13 mouse cellular contexts compared by ENCODE assay signal in the genomic region with DNA sequence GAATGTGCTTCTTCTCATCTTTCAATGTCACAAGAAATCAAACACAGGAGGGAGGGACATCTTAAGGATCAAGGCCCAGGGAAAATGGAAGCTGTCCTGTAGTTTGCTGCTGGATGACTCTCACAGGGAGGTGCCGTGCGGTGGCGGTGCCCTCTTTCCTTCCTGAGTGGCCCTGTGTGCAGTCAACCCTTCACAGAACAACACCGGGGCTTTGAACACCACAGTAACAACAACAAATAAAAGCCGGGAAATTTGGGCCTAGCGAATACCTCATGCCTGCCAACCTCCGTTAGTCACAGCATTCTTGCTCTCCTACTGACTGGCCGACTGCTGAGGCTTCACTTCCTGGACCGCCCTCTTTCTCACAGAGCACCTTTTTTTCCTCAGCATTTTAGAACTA. TPM values are rescaled to one million over a fixed set of nuclear protein-coding genes. Genes with fewer than 3 reads are reported as not detected.
A peak's percentile ranks its signal among the peaks of the same experiment; 100 is the strongest.
DNase-seq lines count a peak whose midpoint lies in the region; ATAC-seq and TF ChIP-seq lines count a peak whose summit lies in the region.
"Had no signal": no experiment of that assay in that cellular context is flagged by ENCODE, and none has a peak within 500 bp of the region (broad histone marks: within the 10 kb centered on the region; RNA-seq: fewer than 3 reads in every experiment).

No protein-coding gene starts in this region.

- H3K4me3 ChIP-seq in kidney, embryonic 15.5 days (replicated peaks): no peak overlapping the region
- no peak overlapping the region for H3K4me3 ChIP-seq in myocyte
- H3K4me3 ChIP-seq in intestine, postnatal 0 days (ENCODE audit: low read depth, low read length): no peak overlapping the region
- H3K4me3 ChIP-seq: embryonic facial prominence, embryonic 13.5 days; hindbrain, embryonic 13.5 days; liver, embryonic 15.5 days had no signal

- H3K4me2 ChIP-seq in kidney, embryonic 15.5 days: 0 out of 2 replicates have a peak overlapping the region, but pooled peaks have one; percentile 1
- H3K4me2 ChIP-seq in myocyte (ENCODE audit: low read depth): peak overlapping the region; percentile 67
- no peak overlapping the region for H3K4me2 ChIP-seq in intestine, postnatal 0 days (replicated peaks; ENCODE audit: low read depth)
- H3K4me2 ChIP-seq: embryonic facial prominence, embryonic 13.5 days; hindbrain, embryonic 13.5 days; liver, embryonic 15.5 days had no signal

- peak; percentile 97 for ATAC-seq in kidney, embryonic 15.5 days (replicated peaks; ENCODE audit: low FRiP score)
- no peak for ATAC-seq in intestine, postnatal 0 days

- peaks cover 9% of the 10 kb centered on the region; the same call in 1 of the 2 replicates for H3K4me1 ChIP-seq in kidney, embryonic 15.5 days
- H3K4me1 ChIP-seq in intestine, postnatal 0 days (replicated peaks; ENCODE audit: control insufficient read depth, insufficient read depth, low read length): no peaks in the 10 kb centered on the region
- H3K4me1 ChIP-seq: embryonic facial prominence, embryonic 13.5 days; hindbrain, embryonic 13.5 days had no signal

- no peak overlapping the region for H3K9ac ChIP-seq in kidney, embryonic 15.5 days
- no peak overlapping the region for H3K9ac ChIP-seq in intestine, postnatal 0 days (ENCODE audit: low read depth, low read length)
- H3K9ac ChIP-seq: embryonic facial prominence, embryonic 13.5 days; hindbrain, embryonic 13.5 days; liver, embryonic 15.5 days had no signal

- TF ChIP-seq CTCF in intestine, postnatal 0 days (IDR thresholded peaks at IDR 0.05; ENCODE audit: low read depth): no peak

- H3ac ChIP-seq in myocyte (ENCODE audit: control insufficient read depth, insufficient read length): no peak overlapping the region

- H3K27ac ChIP-seq in kidney, embryonic 15.5 days: 0 out of 2 replicates have a peak overlapping the region, but pooled peaks have one; percentile 0
- no peak overlapping the region for H3K27ac ChIP-seq in intestine, postnatal 0 days (ENCODE audit: low read depth, low read length)
- H3K27ac ChIP-seq: embryonic facial prominence, embryonic 13.5 days; hindbrain, embryonic 13.5 days; liver, embryonic 15.5 days had no signal

- 22% methylated on average over 9 of the region's 9 CpGs for WGBS in kidney, embryonic 15.5 days
- WGBS in intestine, postnatal 0 days: 73% methylated on average over 9 of the region's 9 CpGs

- H3K9me3 ChIP-seq in kidney, embryonic 15.5 days (replicated peaks): no peaks in the 10 kb centered on the region
- H3K9me3 ChIP-seq in intestine, postnatal 0 days (ENCODE audit: control insufficient read depth): no peaks in the 10 kb centered on the region
- H3K9me3 ChIP-seq: embryonic facial prominence, embryonic 13.5 days; hindbrain, embryonic 13.5 days; liver, embryonic 15.5 days had no signal

- H3K36me3 ChIP-seq in kidney, embryonic 15.5 days: no peaks in the 10 kb centered on the region
- H3K36me3 ChIP-seq in myocyte (ENCODE audit: control insufficient read depth, insufficient read depth): no peaks in the 10 kb centered on the region
- no peaks in the 10 kb centered on the region for H3K36me3 ChIP-seq in intestine, postnatal 0 days (ENCODE audit: control insufficient read depth, insufficient read depth)
- H3K36me3 ChIP-seq: embryonic facial prominence, embryonic 13.5 days; hindbrain, embryonic 13.5 days; liver, embryonic 15.5 days had no signal

- TF ChIP-seq POLR2A in myocyte (IDR thresholded peaks at IDR 0.05; ENCODE audit: insufficient read length, low read depth): no peak

- peak; percentile 3 to 24 for DNase-seq in adrenal gland, adult (ENCODE audit: inconsistent age in 2 of 2, low spot score in 1 of 2)
- DNase-seq in adrenal gland, postnatal 4 days (ENCODE audit: low spot score in 2 of 2): no peak
- DNase-seq in lung, adult 18-20 months: peak; percentile 40 to 54
- no peak for DNase-seq in lung, postnatal 14 days
- no peak for DNase-seq in spleen, adult 18-20 months
- DNase-seq: layer of hippocampus, postnatal 36 days; thymus, postnatal 4 days had no signal

- H3K27me3 ChIP-seq in kidney, embryonic 15.5 days: no peaks in the 10 kb centered on the region
- no peaks in the 10 kb centered on the region for H3K27me3 ChIP-seq in myocyte (ENCODE audit: control insufficient read depth, insufficient read depth, insufficient read length)
- H3K27me3 ChIP-seq in intestine, postnatal 0 days (replicated peaks; ENCODE audit: control insufficient read depth, insufficient read depth, low read length): no peaks in the 10 kb centered on the region
- H3K27me3 ChIP-seq: embryonic facial prominence, embryonic 13.5 days; hindbrain, embryonic 13.5 days; liver, embryonic 15.5 days had no signal

- H3K79me2 ChIP-seq in myocyte (ENCODE audit: control insufficient read depth, insufficient read depth): no peaks in the 10 kb centered on the region

TF ChIP-seq in myocyte, 11 proteins besides CTCF, POLR2A, EP300 and RAD21:
- TF ChIP-seq MAX (IDR thresholded peaks at IDR 0.05; ENCODE audit: low read depth) (no peak), E2F4 (IDR thresholded peaks at IDR 0.05; ENCODE audit: insufficient read depth) (no peak), MYOD1 (IDR thresholded peaks at IDR 0.05; ENCODE audit: control insufficient read depth in 1 of 3, insufficient read length in 2 of 3, low read depth in 2 of 3) (no peak), POLR2AphosphoS2 (IDR thresholded peaks at IDR 0.05; ENCODE audit: insufficient read length, low read depth) (no peak), CEBPB (IDR thresholded peaks at IDR 0.05; ENCODE audit: insufficient read depth, poor library complexity, severe bottlenecking) (no peak), USF1 (IDR thresholded peaks at IDR 0.05; ENCODE audit: low read depth) (no peak), REST (IDR thresholded peaks at IDR 0.05; ENCODE audit: insufficient read depth, insufficient read length) (no peak), TCF3 (IDR thresholded peaks at IDR 0.05; ENCODE audit: insufficient read length, low read depth) (no peak), TCF12 (IDR thresholded peaks at IDR 0.05; ENCODE audit: insufficient read depth, poor library complexity, severe bottlenecking) (no peak), MYOG (IDR thresholded peaks at IDR 0.05; ENCODE audit: control insufficient read depth in 1 of 3, insufficient read depth in 1 of 3, insufficient read length in 2 of 3, low read depth in 2 of 3) (no peak), SRF (IDR thresholded peaks at IDR 0.05; ENCODE audit: control insufficient read depth, insufficient read length, low read depth) (no peak)
TF ChIP-seq in myocyte: peak in this region for 0.

RNA-seq across cellular contexts. Expression of gene Trpm6, which starts 9.1 kb away (rescaled TPM):
- 1 to 10 TPM in 1 of 2 experiments, under 1 TPM in 1; 0.14 to 1.0 TPM for total RNA-seq in adrenal gland, postnatal 4 days (2021)
- 0.57 and 0.82 TPM in 2 replicates for polyA plus RNA-seq in kidney, embryonic 15.5 days (2015; fragmentation: Nextera tagmentation; extraction: Ambion mirVana)
- 0.08 TPM for polyA plus RNA-seq in myocyte (2012; fragmentation: generic; extraction: Trizol)
- 0.07 and 0.08 TPM in 2 replicates for polyA plus RNA-seq in intestine, postnatal 0 days (2015; fragmentation: Nextera tagmentation; extraction: Ambion mirVana)

RNA-seq across cellular contexts. Expression of gene D030056L22Rik, which starts 45.9 kb away (rescaled TPM):
- total RNA-seq in adrenal gland, postnatal 4 days (2021): 10 to 100 TPM; 13.1 to 14.2 TPM
- 34.6 and 38.9 TPM in 2 replicates for polyA plus RNA-seq in kidney, embryonic 15.5 days (2015; fragmentation: Nextera tagmentation; extraction: Ambion mirVana)
- polyA plus RNA-seq in myocyte (2012; fragmentation: generic; extraction: Trizol): 10.4 TPM
- 11.2 and 11.3 TPM in 2 replicates for polyA plus RNA-seq in intestine, postnatal 0 days (2015; fragmentation: Nextera tagmentation; extraction: Ambion mirVana)

Comparison
In these comparisons a context has a peak if more than half of its experiments do, and no peak if none do; other contexts are left out.
1. DNase-seq: peak in adrenal gland, adult (2 of 2) and lung, adult 18-20 months (2 of 2); none in adrenal gland, postnatal 4 days (0 of 2), lung, postnatal 14 days (single experiment) and spleen, adult 18-20 months (0 of 2).